Mouse (Mus musculus): Measurements from ENCODE around the gene Vmn1r5.

DNA sequence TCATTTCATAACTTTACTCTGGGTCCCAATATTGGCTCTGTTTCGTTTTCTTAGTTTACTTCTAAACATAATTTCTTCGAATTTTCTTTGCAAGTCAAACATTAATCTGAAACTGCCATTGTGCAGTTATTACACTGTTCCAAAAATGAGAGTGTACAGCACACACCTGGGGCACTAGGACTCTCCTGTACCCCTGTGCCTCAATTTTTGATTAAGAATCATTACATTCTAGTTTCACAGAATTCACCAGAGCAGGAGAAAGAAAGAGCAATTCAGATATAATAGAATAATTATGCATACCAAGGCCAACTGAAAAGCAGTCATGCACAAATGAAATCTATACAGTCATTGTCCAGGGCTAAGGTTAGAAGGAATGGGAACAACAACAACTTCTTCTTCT is 37.6 kb upstream of the Vmn1r5 start:
- no peak for TF ChIP-seq POLR2A (IDR thresholded peaks at IDR 0.05; ENCODE audit: low read depth, low read length)
- no peak for TF ChIP-seq CTCF (conservative IDR thresholded peaks at IDR 0.05 in 1 of 2, IDR thresholded peaks at IDR 0.05 in 1 of 2; ENCODE audit: low read depth in 2 of 2, low read length in 2 of 2)
- no peak for TF ChIP-seq EP300 (IDR thresholded peaks at IDR 0.05; ENCODE audit: low read length)
- no peak for TF ChIP-seq GABPA (IDR thresholded peaks at IDR 0.05; ENCODE audit: insufficient replicate concordance, low read depth, low read length)
- TF ChIP-seq MAX (IDR thresholded peaks at IDR 0.05; ENCODE audit: low read length): no peak
